ENCODE assay signal across 8 mouse cellular contexts in the genomic region with DNA sequence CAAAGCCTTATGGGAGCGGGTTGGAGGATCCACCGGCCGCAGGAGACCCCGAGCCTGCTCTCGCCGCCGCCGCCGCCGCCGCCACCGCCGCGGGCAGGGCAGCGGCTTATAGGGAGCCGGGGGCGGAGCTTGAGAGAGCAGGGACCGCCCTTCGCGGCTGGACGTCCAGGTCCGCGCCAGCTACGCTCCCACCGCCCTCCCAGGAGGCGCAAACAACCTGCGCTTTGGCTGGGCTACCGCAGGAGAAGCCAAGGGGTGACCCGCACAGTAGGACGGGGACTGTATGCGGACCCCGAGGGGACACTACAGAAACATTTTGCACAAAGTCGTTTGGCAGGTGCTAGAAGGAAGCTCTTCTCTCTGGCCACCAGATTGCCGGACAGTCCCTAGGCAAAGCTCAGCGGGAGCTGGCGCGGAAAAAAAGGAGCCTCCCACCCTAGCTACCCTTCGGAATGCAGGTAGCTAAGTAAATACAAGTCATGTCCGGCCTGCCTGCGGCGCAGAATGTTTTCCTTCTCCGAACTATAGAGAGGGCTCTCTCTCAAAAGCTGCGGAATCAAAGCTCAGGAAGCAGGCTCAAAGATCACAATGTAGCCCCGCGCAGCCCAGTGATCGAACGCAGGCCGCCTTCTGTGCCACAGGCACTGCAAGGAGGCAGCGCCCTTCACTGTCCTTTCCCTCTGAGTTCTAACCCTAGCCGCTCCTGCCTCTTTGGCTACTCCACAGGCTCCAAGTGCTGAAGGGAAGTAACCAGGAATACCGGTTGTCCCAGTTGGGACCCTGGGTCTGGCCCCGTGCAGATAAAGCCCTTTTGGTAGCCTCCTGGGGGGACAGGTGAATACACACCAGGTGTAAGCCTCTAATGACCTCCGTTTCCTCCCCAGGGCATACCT. TPM values are rescaled to one million over a fixed set of nuclear protein-coding genes. Genes with fewer than 3 reads are reported as not detected.
DNase-seq lines count a peak whose midpoint lies in the region; ATAC-seq and TF ChIP-seq lines count a peak whose summit lies in the region.

No protein-coding gene starts in this region.

- H3K4me2 ChIP-seq in intestine, postnatal 0 days (replicated peaks; ENCODE audit: low read depth): peak overlapping the region; percentile 93
- H3K4me2 ChIP-seq in limb, embryonic 11.5 days (ENCODE audit: low read depth, severe bottlenecking): peak overlapping the region; percentile 92
- H3K4me2 ChIP-seq in midbrain, embryonic 12.5 days (replicated peaks): peak overlapping the region; percentile 68

- no peaks in the 10 kb centered on the region for H3K27me3 ChIP-seq in intestine, postnatal 0 days (replicated peaks; ENCODE audit: control insufficient read depth, insufficient read depth, low read length)
- peaks cover 12% of the 10 kb centered on the region; the same call in 1 of the 2 replicates for H3K27me3 ChIP-seq in limb, embryonic 11.5 days (ENCODE audit: control insufficient read depth, insufficient read depth, low read length)
- peaks cover 25% of the 10 kb centered on the region for H3K27me3 ChIP-seq in midbrain, embryonic 12.5 days

- DNase-seq in layer of hippocampus, adult 11-12 months (ENCODE audit: low spot score): peak; percentile 43
- no peak for DNase-seq in layer of hippocampus, adult 9-10 months (ENCODE audit: low spot score)
- peak; percentile 80 for DNase-seq in embryo, embryonic 9.5 days (ENCODE audit: extremely low spot score)
- peak; percentile 68 to 73 for DNase-seq in gastrocnemius, postnatal 36 days
- peak; percentile 82 for DNase-seq in limb, embryonic 11.5 days (ENCODE audit: low spot score)
- peak; percentile 25 to 29 for DNase-seq in spleen, adult 18-20 months

- ATAC-seq in intestine, postnatal 0 days: peak; percentile 90
- peak; percentile 89 for ATAC-seq in limb, embryonic 11.5 days (ENCODE audit: insufficient number of reproducible peaks, low FRiP score, low TSS enrichment, low read depth)
- peak; percentile 98 for ATAC-seq in midbrain, embryonic 12.5 days (ENCODE audit: low FRiP score, low read depth)

- intact Hi-C loops in gastrocnemius, postnatal 36 days (cut with DNase I): no loop called here

- no peaks in the 10 kb centered on the region for H3K9me3 ChIP-seq in intestine, postnatal 0 days (ENCODE audit: control insufficient read depth)
- no peaks in the 10 kb centered on the region for H3K9me3 ChIP-seq in limb, embryonic 11.5 days (ENCODE audit: control insufficient read depth, low read length)
- no peaks in the 10 kb centered on the region for H3K9me3 ChIP-seq in midbrain, embryonic 12.5 days

- peak overlapping the region; percentile 88 for H3K27ac ChIP-seq in intestine, postnatal 0 days (ENCODE audit: low read depth, low read length)
- no peak overlapping the region for H3K27ac ChIP-seq in limb, embryonic 11.5 days (replicated peaks; ENCODE audit: low read depth, low read length)
- no peak overlapping the region for H3K27ac ChIP-seq in midbrain, embryonic 12.5 days (replicated peaks)

- peak overlapping the region; percentile 76 for H3K4me3 ChIP-seq in intestine, postnatal 0 days (ENCODE audit: low read depth, low read length)
- peak overlapping the region; percentile 56 for H3K4me3 ChIP-seq in limb, embryonic 11.5 days (ENCODE audit: low read depth, low read length)
- H3K4me3 ChIP-seq in midbrain, embryonic 12.5 days: peak overlapping the region; percentile 65

- H3K36me3 ChIP-seq in intestine, postnatal 0 days (ENCODE audit: control insufficient read depth, insufficient read depth): no peaks in the 10 kb centered on the region
- H3K36me3 ChIP-seq in limb, embryonic 11.5 days (ENCODE audit: control insufficient read depth, insufficient read depth, low read length): no peaks in the 10 kb centered on the region
- no peaks in the 10 kb centered on the region for H3K36me3 ChIP-seq in midbrain, embryonic 12.5 days

- under 1% methylated on average over 53 of the region's 53 CpGs for WGBS in intestine, postnatal 0 days
- WGBS in limb, embryonic 11.5 days: under 1% methylated on average over 53 of the region's 53 CpGs
- under 1% methylated on average over 45 of the region's 53 CpGs for WGBS in midbrain, embryonic 12.5 days

- H3K9ac ChIP-seq in intestine, postnatal 0 days (ENCODE audit: low read depth, low read length): peak overlapping the region; percentile 70
- peak overlapping the region; percentile 51 for H3K9ac ChIP-seq in limb, embryonic 11.5 days (ENCODE audit: low read length)
- peak overlapping the region; percentile 60 for H3K9ac ChIP-seq in midbrain, embryonic 12.5 days (replicated peaks)

- no peaks in the 10 kb centered on the region for H3K4me1 ChIP-seq in intestine, postnatal 0 days (replicated peaks; ENCODE audit: control insufficient read depth, insufficient read depth, low read length)
- H3K4me1 ChIP-seq in limb, embryonic 11.5 days (ENCODE audit: control insufficient read depth, insufficient read depth, low read length): no peaks in the 10 kb centered on the region
- 0 out of 2 replicates have a peak, but pooled peaks cover 4% of the 10 kb centered on the region for H3K4me1 ChIP-seq in midbrain, embryonic 12.5 days

- TF ChIP-seq CTCF in intestine, postnatal 0 days (IDR thresholded peaks at IDR 0.05; ENCODE audit: low read depth): peak; percentile 35

RNA-seq across cellular contexts. Expression of a gene that starts 0.6 kb away (rescaled TPM):
- total RNA-seq in gastrocnemius, postnatal 36 days (2021): 10 to 100 TPM; 14.9 to 17.2 TPM
- polyA plus RNA-seq in intestine, postnatal 0 days (2015; fragmentation: Nextera tagmentation; extraction: Ambion mirVana): 526 and 605 TPM in 2 replicates
- polyA plus RNA-seq in limb, embryonic 11.5 days (2014; fragmentation: Nextera tagmentation; extraction: Ambion mirVana): 7.6 and 8.4 TPM in 2 replicates
- polyA plus RNA-seq in midbrain, embryonic 12.5 days (2016; fragmentation: Nextera tagmentation; extraction: Ambion mirVana): 25.8 and 27.7 TPM in 2 replicates

RNA-seq across cellular contexts. Expression of a gene that starts 35.7 kb away (rescaled TPM):
- total RNA-seq in gastrocnemius, postnatal 36 days (2021): not detected
- polyA plus RNA-seq in intestine, postnatal 0 days (2015; fragmentation: Nextera tagmentation; extraction: Ambion mirVana): not detected in 2 replicates
- polyA plus RNA-seq in limb, embryonic 11.5 days (2014; fragmentation: Nextera tagmentation; extraction: Ambion mirVana): not detected in 2 replicates
- polyA plus RNA-seq in midbrain, embryonic 12.5 days (2016; fragmentation: Nextera tagmentation; extraction: Ambion mirVana): not detected in 2 replicates

Comparison
In these comparisons a context has a peak if more than half of its experiments do, and no peak if none do; other contexts are left out.
1. RNA of a gene that starts 0.6 kb away (polyA plus RNA-seq): 526 to 605 TPM in intestine, postnatal 0 days; 25.8 to 27.7 TPM in midbrain, embryonic 12.5 days and 7.6 to 8.4 TPM in limb, embryonic 11.5 days; every median in the first group is over 10 times any median in the second.
2. Peak in every context shown above with its lines, with median percentiles within 50 percentile points of each other: ATAC-seq, H3K4me2 ChIP-seq, H3K4me3 ChIP-seq and H3K9ac ChIP-seq.